ENCODE assay signal across 16 mouse cellular contexts in genomic region chr5:129940281-129940680, GRCm38 (mm10). TPM values are rescaled to one million over a fixed set of nuclear protein-coding genes. Genes with fewer than 3 reads are reported as not detected.
DNase-seq lines count a peak whose midpoint lies in the region; ATAC-seq and TF ChIP-seq lines count a peak whose summit lies in the region.
"Had no signal": no experiment of that assay in that cellular context is flagged by ENCODE, and none has a peak within 500 bp of the region (broad histone marks: within the 10 kb centered on the region; RNA-seq: fewer than 3 reads in every experiment).

No protein-coding gene starts in this region.

- no peaks in the 10 kb centered on the region for H3K36me3 ChIP-seq in heart, embryonic 15.5 days
- peaks cover 3 to 8% of the 10 kb centered on the region in 2 experiments for H3K36me3 ChIP-seq in CH12.LX (replicated peaks in 1 of 2; ENCODE audit: control insufficient read depth in 1 of 2, insufficient read depth in 1 of 2, low read length in 1 of 2)
- peaks cover 3% of the 10 kb centered on the region for H3K36me3 ChIP-seq in ES-E14 (ENCODE audit: control insufficient read depth, insufficient read depth, low read length, poor library complexity, severe bottlenecking)
- peaks cover 5% of the 10 kb centered on the region for H3K36me3 ChIP-seq in liver, embryonic 13.5 days
- peaks cover 9% of the 10 kb centered on the region for H3K36me3 ChIP-seq in forebrain, embryonic 10.5 days (replicated peaks)
- H3K36me3 ChIP-seq: intestine, embryonic 15.5 days; limb, embryonic 15.5 days had no signal

- TF ChIP-seq EP300 in CH12.LX (IDR thresholded peaks at IDR 0.05; ENCODE audit: low read length): no peak

- H3K9me3 ChIP-seq in heart, embryonic 15.5 days (replicated peaks): no peaks in the 10 kb centered on the region
- no peaks in the 10 kb centered on the region for H3K9me3 ChIP-seq in CH12.LX (replicated peaks; ENCODE audit: low read length)
- no peaks in the 10 kb centered on the region for H3K9me3 ChIP-seq in ES-E14 (ENCODE audit: control insufficient read depth, insufficient read depth, low read depth, low read length)
- H3K9me3 ChIP-seq in liver, embryonic 13.5 days (replicated peaks): no peaks in the 10 kb centered on the region
- H3K9me3 ChIP-seq in forebrain, embryonic 10.5 days: no peaks in the 10 kb centered on the region
- H3K9me3 ChIP-seq: embryonic facial prominence, embryonic 13.5 days; forebrain, embryonic 13.5 days; intestine, embryonic 15.5 days; limb, embryonic 15.5 days; neural tube, embryonic 12.5 days had no signal

- peaks cover 13% of the 10 kb centered on the region for H3K79me2 ChIP-seq in CH12.LX (replicated peaks; ENCODE audit: control insufficient read depth, extremely low read depth, insufficient read depth, poor library complexity, severe bottlenecking)

- ATAC-seq in heart, embryonic 15.5 days (replicated peaks; ENCODE audit: insufficient number of reproducible peaks, insufficient read depth, low FRiP score, low read depth): no peak
- no peak for ATAC-seq in liver, embryonic 13.5 days (ENCODE audit: low read depth)
- ATAC-seq: CD4-positive, CD25-positive, alpha-beta regulatory T cell, adult 4 months; Patski had no signal

- no peak for TF ChIP-seq RAD21 in CH12.LX (IDR thresholded peaks at IDR 0.05; ENCODE audit: low read depth, low read length)

- H3K4me3 ChIP-seq in heart, embryonic 15.5 days: no peak overlapping the region
- H3K4me3 ChIP-seq in CH12.LX (replicated peaks in 1 of 3; ENCODE audit: low read depth in 2 of 3, low read length in 2 of 3, poor library complexity in 1 of 3) (no peak overlapping the region), ES-E14 (ENCODE audit: insufficient read depth in 1 of 2, low read depth in 1 of 2, low read length in 2 of 2, poor library complexity in 1 of 2, severe bottlenecking in 1 of 2) (no peak overlapping the region)
- no peak overlapping the region for H3K4me3 ChIP-seq in liver, embryonic 13.5 days (replicated peaks)
- H3K4me3 ChIP-seq in forebrain, embryonic 10.5 days: no peak overlapping the region; the same call in 1 of the 2 replicates

- no peak overlapping the region for H3K9ac ChIP-seq in heart, embryonic 15.5 days
- no peak overlapping the region for H3K9ac ChIP-seq in CH12.LX (ENCODE audit: insufficient read depth, low read depth)
- H3K9ac ChIP-seq in ES-E14 (ENCODE audit: insufficient read depth, low read depth, low read length, poor library complexity, severe bottlenecking): peak overlapping the region; percentile 10; the same call in 1 of the 2 replicates
- H3K9ac ChIP-seq in liver, embryonic 13.5 days: peak overlapping the region; percentile 35
- H3K9ac ChIP-seq: embryonic facial prominence, embryonic 13.5 days; forebrain, embryonic 13.5 days; intestine, embryonic 15.5 days; limb, embryonic 15.5 days; neural tube, embryonic 12.5 days had no signal

- 47% methylated on average over 2 of the region's 2 CpGs for WGBS in heart, embryonic 15.5 days
- 48% methylated on average over 2 of the region's 2 CpGs for WGBS in liver, embryonic 13.5 days (ENCODE audit: insufficient replicate concordance)
- WGBS in forebrain, embryonic 10.5 days: 91% methylated on average over 2 of the region's 2 CpGs

- peaks cover 6% of the 10 kb centered on the region for H3K4me1 ChIP-seq in heart, embryonic 15.5 days (replicated peaks)
- H3K4me1 ChIP-seq in CH12.LX (ENCODE audit: control insufficient read depth in 1 of 2, insufficient read depth in 2 of 2) (peaks cover 0 to 10% of the 10 kb centered on the region in 2 experiments; a peak in 2 of 4 replicates), ES-E14 (ENCODE audit: control insufficient read depth in 2 of 2, insufficient read depth in 2 of 2, low read length in 2 of 2, poor library complexity in 1 of 2) (peaks cover 2 to 6% of the 10 kb centered on the region in 2 experiments; a peak in 2 of 4 replicates)
- peaks cover 24% of the 10 kb centered on the region for H3K4me1 ChIP-seq in liver, embryonic 13.5 days (replicated peaks)
- peaks cover 31% of the 10 kb centered on the region for H3K4me1 ChIP-seq in forebrain, embryonic 10.5 days
- H3K4me1 ChIP-seq: intestine, embryonic 15.5 days had no signal

- TF ChIP-seq CTCF in CH12.LX (conservative IDR thresholded peaks at IDR 0.05 in 1 of 2, IDR thresholded peaks at IDR 0.05 in 1 of 2; ENCODE audit: low read depth in 2 of 2, low read length in 2 of 2): no peak

- 0 out of 2 replicates have a peak overlapping the region, but pooled peaks have one; percentile 67 for H3K4me2 ChIP-seq in heart, embryonic 15.5 days
- peak overlapping the region; percentile 97 for H3K4me2 ChIP-seq in CH12.LX (ENCODE audit: insufficient read depth, low read depth, poor library complexity, severe bottlenecking)
- H3K4me2 ChIP-seq in liver, embryonic 13.5 days: peak overlapping the region; percentile 63

- H3K27me3 ChIP-seq in heart, embryonic 15.5 days: no peaks in the 10 kb centered on the region; the same call in 1 of the 2 replicates
- H3K27me3 ChIP-seq in CH12.LX (replicated peaks): no peaks in the 10 kb centered on the region
- no peaks in the 10 kb centered on the region for H3K27me3 ChIP-seq in liver, embryonic 13.5 days
- no peaks in the 10 kb centered on the region for H3K27me3 ChIP-seq in forebrain, embryonic 10.5 days (ENCODE audit: poor library complexity, severe bottlenecking)
- H3K27me3 ChIP-seq: embryonic facial prominence, embryonic 13.5 days; forebrain, embryonic 13.5 days; intestine, embryonic 15.5 days; limb, embryonic 15.5 days; neural tube, embryonic 12.5 days; Patski had no signal

- dilution Hi-C loops in CH12.LX (cut with MboI; ENCODE audit: extremely low pct_ligation_motif_present, extremely low pct_unique_long_range_greater_than_20kb, low sequenced_read_pairs): no loop called here

- no peak for DNase-seq in heart, adult 8-10 months (ENCODE audit: low spot score)
- DNase-seq in CH12.LX (ENCODE audit: extremely low read depth) (no peak), ES-E14 (ENCODE audit: low read depth, low spot score) (no peak)
- no peak for DNase-seq in liver, embryonic 13.5 days
- no peak for DNase-seq in forebrain, embryonic 10.5 days (ENCODE audit: extremely low spot score, low spot score)
- no peak for DNase-seq in right cerebral cortex, adult 18-20 months
- DNase-seq: kidney, postnatal 10 days; right cerebral cortex, postnatal 25 days had no signal

- in situ Hi-C loops in CH12.LX (cut with MboI; ENCODE audit: low pct_ligation_motif_present, low pct_unique_long_range_greater_than_20kb, low sequenced_read_pairs) (no loop called here), ES-E14 (cut with MboI; ENCODE audit: low sequenced_read_pairs in 2 of 2, unreplicated experiment in 2 of 2) (no loop called here)

- H3K27ac ChIP-seq in heart, embryonic 15.5 days: no peak overlapping the region
- H3K27ac ChIP-seq in CH12.LX (ENCODE audit: insufficient read depth, low read depth) (no peak overlapping the region), ES-E14 (ENCODE audit: insufficient read depth, low read depth, low read length, poor library complexity, severe bottlenecking) (no peak overlapping the region)
- peak overlapping the region; percentile 56 for H3K27ac ChIP-seq in liver, embryonic 13.5 days
- no peak overlapping the region for H3K27ac ChIP-seq in forebrain, embryonic 10.5 days
- H3K27ac ChIP-seq: forebrain, embryonic 13.5 days; intestine, embryonic 15.5 days; neural tube, embryonic 12.5 days had no signal

- TF ChIP-seq POLR2A in CH12.LX (IDR thresholded peaks at IDR 0.05; ENCODE audit: low read depth, low read length): no peak

RNA-seq across cellular contexts. Expression of gene Vkorc1l1, which starts 1.5 kb away (rescaled TPM):
- polyA plus RNA-seq in heart, embryonic 15.5 days (2015; fragmentation: Nextera tagmentation; extraction: Ambion mirVana): 13.2 and 14.3 TPM in 2 replicates
- 10 to 100 TPM; 14.7 to 18.3 (median 17.0) TPM for total RNA-seq in heart, adult 8-10 months (2022)
- total RNA-seq in CH12.LX (2012; rRNA removed): 8.7 and 11.0 TPM in 2 replicates
- 27.0 and 31.4 TPM in 2 replicates for total RNA-seq in CH12.LX (2014; rRNA removed)
- 25.4 and 33.1 TPM in 2 replicates for polyA plus RNA-seq in CH12.LX (2012; ENCODE audit: insufficient read length, low read depth)
- 48.1 and 58.9 TPM in 2 replicates for total RNA-seq in ES-E14 (2012; rRNA removed)
- polyA plus RNA-seq in liver, embryonic 13.5 days (2015; fragmentation: Nextera tagmentation; extraction: Ambion mirVana): 22.9 and 29.4 TPM in 2 replicates
- 33.0 and 33.4 TPM in 2 replicates for polyA plus RNA-seq in forebrain, embryonic 10.5 days (2016; fragmentation: Nextera tagmentation; extraction: Ambion mirVana)

RNA-seq across cellular contexts. Expression of gene Nupr1l, which starts 31.9 kb away (rescaled TPM):
- 2.0 and 2.8 TPM in 2 replicates for polyA plus RNA-seq in heart, embryonic 15.5 days (2015; fragmentation: Nextera tagmentation; extraction: Ambion mirVana)
- total RNA-seq in heart, adult 8-10 months (2022): 1 to 10 TPM in 2 of 4 experiments, under 1 TPM in 2; 0.47 to 1.7 (median 1.0) TPM
- total RNA-seq in CH12.LX (2012; rRNA removed) (0.46 and 0.68 TPM in 2 replicates), CH12.LX (2014; rRNA removed) (0.46 TPM in 1 of 2 replicates, not detected in the other), ES-E14 (2012; rRNA removed) (1.1 and 2.9 TPM in 2 replicates)
- not detected in 2 replicates for polyA plus RNA-seq in CH12.LX (2012; ENCODE audit: insufficient read length, low read depth)
- polyA plus RNA-seq in liver, embryonic 13.5 days (2015; fragmentation: Nextera tagmentation; extraction: Ambion mirVana): 0.31 and 1.0 TPM in 2 replicates
- 3.3 and 4.9 TPM in 2 replicates for polyA plus RNA-seq in forebrain, embryonic 10.5 days (2016; fragmentation: Nextera tagmentation; extraction: Ambion mirVana)

RNA-seq across cellular contexts. Expression of gene Phkg1, which starts 41.9 kb away (rescaled TPM):
- polyA plus RNA-seq in heart, embryonic 15.5 days (2015; fragmentation: Nextera tagmentation; extraction: Ambion mirVana): 2.3 and 2.5 TPM in 2 replicates
- 10 to 100 TPM; 14.9 to 25.5 (median 21.2) TPM for total RNA-seq in heart, adult 8-10 months (2022)
- total RNA-seq in CH12.LX (2012; rRNA removed) (0.21 and 0.25 TPM in 2 replicates), CH12.LX (2014; rRNA removed) (0.23 TPM in 1 of 2 replicates, not detected in the other), ES-E14 (2012; rRNA removed) (6.4 and 7.2 TPM in 2 replicates)
- polyA plus RNA-seq in CH12.LX (2012; ENCODE audit: insufficient read length, low read depth): 0.16 and 0.61 TPM in 2 replicates
- 0.18 and 0.22 TPM in 2 replicates for polyA plus RNA-seq in liver, embryonic 13.5 days (2015; fragmentation: Nextera tagmentation; extraction: Ambion mirVana)
- polyA plus RNA-seq in forebrain, embryonic 10.5 days (2016; fragmentation: Nextera tagmentation; extraction: Ambion mirVana): 0.15 and 0.26 TPM in 2 replicates

RNA-seq across cellular contexts. Expression of gene Zbed5, which starts 44.8 kb away (rescaled TPM):
- polyA plus RNA-seq in heart, embryonic 15.5 days (2015; fragmentation: Nextera tagmentation; extraction: Ambion mirVana): 2.1 and 2.6 TPM in 2 replicates
- total RNA-seq in heart, adult 8-10 months (2022): under 1 TPM; 0.19 to 0.47 (median 0.39) TPM
- total RNA-seq in CH12.LX (2012; rRNA removed) (4.5 and 5.4 TPM in 2 replicates), CH12.LX (2014; rRNA removed) (6.4 and 7.4 TPM in 2 replicates), ES-E14 (2012; rRNA removed) (15.7 and 16.6 TPM in 2 replicates)
- polyA plus RNA-seq in CH12.LX (2012; ENCODE audit: insufficient read length, low read depth): 4.9 and 5.1 TPM in 2 replicates
- polyA plus RNA-seq in liver, embryonic 13.5 days (2015; fragmentation: Nextera tagmentation; extraction: Ambion mirVana): 1.00 and 1.1 TPM in 2 replicates
- polyA plus RNA-seq in forebrain, embryonic 10.5 days (2016; fragmentation: Nextera tagmentation; extraction: Ambion mirVana): 5.6 and 5.8 TPM in 2 replicates

RNA-seq across cellular contexts. Expression of gene Chchd2, which starts 53.0 kb away (rescaled TPM):
- 889 and 921 TPM in 2 replicates for polyA plus RNA-seq in heart, embryonic 15.5 days (2015; fragmentation: Nextera tagmentation; extraction: Ambion mirVana)
- 1,000 to 10,000 TPM; 1,037 to 1,147 (median 1,095) TPM for total RNA-seq in heart, adult 8-10 months (2022)
- total RNA-seq in CH12.LX (2012; rRNA removed): 552 and 592 TPM in 2 replicates
- total RNA-seq in CH12.LX (2014; rRNA removed): 988 and 1,007 TPM in 2 replicates
- 346 and 370 TPM in 2 replicates for polyA plus RNA-seq in CH12.LX (2012; ENCODE audit: insufficient read length, low read depth)
- 738 and 874 TPM in 2 replicates for total RNA-seq in ES-E14 (2012; rRNA removed)
- polyA plus RNA-seq in liver, embryonic 13.5 days (2015; fragmentation: Nextera tagmentation; extraction: Ambion mirVana): 596 and 645 TPM in 2 replicates
- 1,073 and 1,078 TPM in 2 replicates for polyA plus RNA-seq in forebrain, embryonic 10.5 days (2016; fragmentation: Nextera tagmentation; extraction: Ambion mirVana)

Comparison
In these comparisons a context has a peak if more than half of its experiments do, and no peak if none do; other contexts are left out.
1. H3K9ac ChIP-seq: peak in ES-E14 (single experiment) and liver, embryonic 13.5 days (single experiment); none in heart, embryonic 15.5 days (single experiment) and CH12.LX (single experiment).
2. Peak in every context shown above with its lines, with median percentiles within 50 percentile points of each other: H3K4me2 ChIP-seq.